Mouse (Mus musculus) induced T-regulatory cell, adult 2 months (primary cell): ENCODE results near the gene Rpl36a.
A peak's percentile ranks its signal among the peaks of the same experiment; 100 is the strongest.

Experiments
- DNase-seq: peaks from one replicate; pipeline ENCODE4 v3.0.0-alpha.2; 2012; ENCODE audit warnings: low read depth

Rpl36a gene

DNA sequence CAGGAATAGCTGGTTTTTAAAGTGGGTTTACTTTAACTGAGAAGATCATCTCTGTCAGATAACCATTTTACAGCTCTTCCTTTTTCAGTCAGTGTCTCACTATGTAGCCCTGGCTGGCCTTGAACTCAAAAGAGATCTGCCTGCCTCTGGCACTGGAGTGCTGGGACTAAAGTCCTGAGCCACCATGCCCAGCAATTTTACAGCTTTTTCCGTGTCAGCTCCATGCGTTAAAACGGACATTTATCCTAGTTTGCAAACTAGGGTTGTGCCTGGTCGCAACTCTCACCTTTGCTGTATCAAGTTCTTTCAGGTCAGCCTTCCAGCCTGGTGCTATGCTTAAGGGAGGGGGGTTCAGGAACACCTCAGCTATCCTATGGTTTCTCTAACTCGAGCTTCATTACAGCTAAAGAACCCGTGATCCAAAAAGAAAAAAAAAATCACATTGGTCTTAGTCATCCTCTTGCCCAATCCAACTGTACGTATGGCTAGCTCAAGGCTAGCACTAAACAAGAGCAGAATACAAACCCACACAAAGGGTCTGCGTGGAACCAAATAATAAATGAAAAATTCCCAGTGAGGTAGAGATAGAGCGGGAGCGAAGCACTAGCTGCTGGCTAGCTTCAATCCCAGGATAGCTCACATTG is 14.6 kb downstream of the Rpl36a start:
- no peak for DNase-seq

DNA sequence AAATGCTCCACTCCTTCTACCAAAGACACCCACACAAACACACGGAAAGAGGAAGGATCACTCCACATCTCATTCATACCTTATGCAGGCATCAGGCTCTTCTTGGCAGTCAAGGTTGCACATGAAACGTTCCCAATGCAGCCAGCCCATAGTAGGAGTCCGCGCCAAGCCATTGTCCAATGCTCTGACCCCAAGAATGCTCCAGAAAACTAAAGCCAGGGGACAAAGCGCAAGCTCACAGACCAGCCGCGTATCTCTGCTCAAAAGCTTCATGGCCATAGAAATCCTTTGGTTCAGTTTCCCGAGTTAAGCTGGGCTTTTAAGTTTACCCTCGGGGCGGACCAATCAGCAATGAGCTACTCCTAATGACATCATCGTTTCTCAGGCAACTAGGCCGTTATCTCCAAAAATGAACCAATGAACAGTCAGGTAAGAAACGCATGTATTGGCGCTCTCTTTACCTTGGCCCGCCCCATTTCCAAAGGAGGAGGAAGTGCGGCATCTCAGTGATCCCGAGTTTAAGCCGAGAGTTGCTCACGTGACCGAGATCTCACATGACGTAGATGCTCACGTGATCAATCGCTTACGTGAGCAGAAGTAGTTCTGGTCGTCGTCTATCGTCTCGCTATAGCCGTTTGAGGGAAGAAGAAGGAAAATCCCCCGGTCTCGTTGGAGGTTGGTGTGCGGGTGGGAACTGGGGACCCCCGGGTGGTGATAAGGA is 15.4 kb downstream of the Rpl36a start, which contains the start of the genes Gla and Hnrnph2:
Gene Gla (minus strand): TSS at position 467 of the 721 bp plus-strand sequence.
Gene Hnrnph2 (plus strand): TSS at position 521 of the 721 bp plus-strand sequence.
- peak; percentile 96 for DNase-seq

DNA sequence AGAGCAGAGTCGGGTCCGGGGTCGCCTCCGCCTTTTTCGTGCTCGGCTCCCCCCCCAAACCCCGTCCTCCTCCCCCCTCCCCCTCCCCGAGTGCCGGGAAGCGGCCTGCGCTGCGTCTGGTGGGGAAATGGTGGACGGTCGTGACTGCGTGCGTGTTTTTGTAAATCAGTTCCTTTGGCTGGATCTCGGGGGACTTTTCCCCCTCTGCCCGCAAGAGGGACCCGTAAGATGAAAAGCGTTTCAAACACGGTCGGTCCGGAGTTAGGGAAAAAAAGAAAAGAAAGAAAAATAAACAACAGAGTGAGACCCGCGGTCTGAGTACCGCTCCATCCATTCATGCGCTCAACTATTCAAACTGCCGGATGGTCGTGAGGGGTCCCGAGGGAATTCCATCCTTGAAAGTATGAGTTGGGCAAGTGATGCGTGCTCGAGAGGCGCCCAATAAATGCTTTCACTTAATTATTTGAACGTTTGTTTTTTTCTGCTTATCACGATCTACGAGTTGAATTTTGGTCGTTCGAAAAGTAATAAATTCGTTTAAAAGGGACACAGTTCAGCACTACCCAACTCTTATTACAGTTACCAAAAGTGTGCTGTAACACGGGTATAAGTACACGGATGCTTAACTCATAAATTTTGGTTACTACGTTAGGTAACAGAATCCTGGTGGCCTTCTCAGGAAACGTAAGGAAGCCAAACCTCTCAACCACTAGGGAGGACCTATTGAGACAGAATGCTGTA is 16.1 kb downstream of the Rpl36a start:
- DNase-seq = peak; percentile 66

- DNase-seq = peak; percentile 60
These were observed 24.0 kb downstream of the Rpl36a start for GRCm38 (mm10) chrX:134609472-134609871.

GRCm38 (mm10) chrX:134610984-134611383 is 25.5 kb downstream of the Rpl36a start:
- no peak for DNase-seq

- no peak for DNase-seq
These were observed 27.0 kb downstream of the Rpl36a start for GRCm38 (mm10) chrX:134612285-134612959.

- DNase-seq = peak; percentile 49
These were observed 28.9 kb downstream of the Rpl36a start for GRCm38 (mm10) chrX:134614306-134614705.

GRCm38 (mm10) chrX:134619695-134620094 is 34.2 kb downstream of the Rpl36a start:
- DNase-seq = no peak

GRCm38 (mm10) chrX:134620254-134620865 is 34.9 kb downstream of the Rpl36a start:
- no peak for DNase-seq

- no peak for DNase-seq
These were observed 36.2 kb downstream of the Rpl36a start for GRCm38 (mm10) chrX:134621685-134622084.

- no peak for DNase-seq
These were observed 37.9 kb downstream of the Rpl36a start for GRCm38 (mm10) chrX:134623350-134623749.

GRCm38 (mm10) chrX:134628200-134628599 is 42.7 kb downstream of the Rpl36a start:
- DNase-seq = no peak

GRCm38 (mm10) chrX:134632710-134633109 is 47.3 kb downstream of the Rpl36a start:
- DNase-seq = no peak

GRCm38 (mm10) chrX:134635111-134635510 is 49.7 kb downstream of the Rpl36a start:
- DNase-seq = no peak

- DNase-seq = no peak
These were observed 50.4 kb downstream of the Rpl36a start for GRCm38 (mm10) chrX:134635860-134636259.
